Mouse (Mus musculus) kidney, postnatal 0 days (tissue): Measurements from ENCODE around the gene Wdr54. TPM values are rescaled to one million over a fixed set of nuclear protein-coding genes. Genes with fewer than 3 reads are reported as not detected.
A peak's percentile ranks its signal among the peaks of the same experiment; 100 is the strongest.

Experiments
- ATAC-seq: fragments of 200-750 bp; cut with Nextera tagmentation; replicated peaks from 2 replicates; pipeline ENCODE4 v1.8.0; 2017; ENCODE audit warnings: low read depth, moderate number of reproducible peaks, moderate TSS enrichment, moderate library complexity; ENCODE audit not compliant: low FRiP score
- DNase-seq: peaks from one replicate; pipeline ENCODE4 v3.0.0-alpha.2; 2016; ENCODE audit warnings: low spot score
- H3K27ac ChIP-seq: fragments of 300-500 bp; sonication (generic); 2 replicates; pipeline ENCODE4 v1.5.1; 2014; ENCODE audit warnings: mild to moderate bottlenecking
- H3K27me3 ChIP-seq: fragments of 300-500 bp; sonication (generic); 2 replicates; pipeline ENCODE4 v1.6.1; 2014; ENCODE audit warnings: low read length, mixed read lengths; ENCODE audit not compliant: insufficient read depth
- H3K36me3 ChIP-seq: fragments of 300-500 bp; sonication (generic); 2 replicates; pipeline ENCODE4 v1.6.1; 2014; ENCODE audit warnings: low read length, mixed read lengths; ENCODE audit not compliant: insufficient read depth
- H3K4me1 ChIP-seq: fragments of 300-500 bp; sonication (generic); replicated peaks from 2 replicates; pipeline ENCODE4 v1.6.1; 2014; ENCODE audit warnings: antibody characterized with exemption, low read length, mixed read lengths; ENCODE audit not compliant: insufficient read depth
- H3K4me2 ChIP-seq: fragments of 300-500 bp; sonication (generic); 2 replicates; pipeline ENCODE4 v1.6.1; 2014; ENCODE audit warnings: mild to moderate bottlenecking, low read length, moderate library complexity, mixed read lengths
- H3K4me3 ChIP-seq: fragments of 300-500 bp; sonication (generic); replicated peaks from 2 replicates; pipeline ENCODE4 v1.5.1; 2014; ENCODE audit warnings: low read depth, low read length
- H3K9ac ChIP-seq: fragments of 300-500 bp; sonication (generic); 2 replicates; pipeline ENCODE4 v1.6.1; 2014; ENCODE audit warnings: low read depth, low read length
- H3K9me3 ChIP-seq: fragments of 300-500 bp; sonication (generic); replicated peaks from 2 replicates; pipeline ENCODE4 v1.6.1; 2016; ENCODE audit warnings: low read length, inconsistent platforms, mixed read lengths
- CTCF ChIP-seq: IDR thresholded peaks from 2 replicates; pipeline ENCODE4 v1.5.1; 2016; ENCODE audit warnings: antibody characterized with exemption, low read depth, mild to moderate bottlenecking, moderate library complexity
- WGBS: fragments of 180-500 bp; shearing (Covaris S2); extraction: QIAGEN DNeasy Blood & Tissue Kit; methylation state at CpG from one replicate; pipeline ENCODE4 v1.1.7; 2014; 5-methylcytosine and 5-hydroxymethylcytosine counted together
- polyA plus RNA-seq: library from polyadenylated mRNA; unstranded; fragments of >200 nt; fragmentation: Nextera tagmentation; extraction: Ambion mirVana; gene quantifications from 2 replicates; pipeline ENCODE4 v1.2.1, GENCODE M21; 2015

Wdr54 gene
- polyA plus RNA-seq = 3.5 and 4.2 TPM in 2 replicates

DNA sequence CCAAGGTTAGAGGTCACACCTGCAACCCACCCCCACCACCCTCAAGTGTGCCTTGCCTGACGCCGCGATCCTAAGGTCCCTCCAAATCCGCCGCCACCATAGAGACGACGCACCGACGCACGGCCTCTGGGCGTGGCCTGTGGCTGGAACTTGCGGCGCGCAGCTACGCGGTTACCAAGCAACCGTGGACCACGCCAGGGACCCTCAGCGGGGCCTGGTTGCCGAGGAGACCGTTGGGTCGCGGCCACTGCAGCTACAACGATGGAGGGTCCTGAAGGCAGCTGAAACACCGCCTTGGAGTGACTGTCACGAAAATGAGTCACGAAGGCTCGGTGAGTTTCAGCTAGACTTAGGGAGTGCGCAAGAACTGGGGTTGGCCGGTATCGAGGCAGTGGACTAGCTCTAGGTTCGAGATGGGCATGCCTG is at the start of gene Wdr54, which contains the start of gene 1700003E16Rik:
Gene Wdr54, minus strand, starts transcription at position 139 of the 426 bp plus-strand sequence.
Gene 1700003E16Rik, plus strand, starts transcription at position 146 of the 426 bp plus-strand sequence.
- Histone ChIP-seq H3K27ac (no peak within 1 kb of the TSS), H3K4me3 (peak within 1 kb of the TSS; percentile 41), H3K9me3 (no peaks in the 10 kb centered on the region), H3K27me3 (peaks cover 6% of the 10 kb centered on the region; the same call in 1 of the 2 replicates), H3K9ac (peak within 1 kb of the TSS; percentile 35; the same call in 1 of the 2 replicates), H3K4me1 (peaks cover 7% of the 10 kb centered on the region; the same call in 1 of the 2 replicates), H3K4me2 (peak within 1 kb of the TSS; percentile 74), H3K36me3 (peaks cover 5% of the 10 kb centered on the region; the same call in 1 of the 2 replicates)
- WGBS = 2% methylated on average over 32 of the region's 32 CpGs
- DNase-seq (peak; percentile 69), ATAC-seq (peak; percentile 62)
- TF ChIP-seq CTCF = no peak

GRCm38 (mm10) chr6:83205851-83206250 is 49.7 kb upstream of the Wdr54 start:
- H3K27ac ChIP-seq = no peak overlapping the region
- WGBS = 94% methylated on average over 3 of the region's 3 CpGs
- H3K9me3 ChIP-seq = no peaks in the 10 kb centered on the region
- H3K4me1 ChIP-seq = no peaks in the 10 kb centered on the region
- ATAC-seq (no peak), DNase-seq (no peak)
- no peak overlapping the region for H3K4me2 ChIP-seq
- TF ChIP-seq CTCF = no peak
- no peak overlapping the region for H3K4me3 ChIP-seq
- H3K9ac ChIP-seq = no peak overlapping the region
- H3K36me3 ChIP-seq = no peaks in the 10 kb centered on the region
- no peaks in the 10 kb centered on the region for H3K27me3 ChIP-seq

DNA sequence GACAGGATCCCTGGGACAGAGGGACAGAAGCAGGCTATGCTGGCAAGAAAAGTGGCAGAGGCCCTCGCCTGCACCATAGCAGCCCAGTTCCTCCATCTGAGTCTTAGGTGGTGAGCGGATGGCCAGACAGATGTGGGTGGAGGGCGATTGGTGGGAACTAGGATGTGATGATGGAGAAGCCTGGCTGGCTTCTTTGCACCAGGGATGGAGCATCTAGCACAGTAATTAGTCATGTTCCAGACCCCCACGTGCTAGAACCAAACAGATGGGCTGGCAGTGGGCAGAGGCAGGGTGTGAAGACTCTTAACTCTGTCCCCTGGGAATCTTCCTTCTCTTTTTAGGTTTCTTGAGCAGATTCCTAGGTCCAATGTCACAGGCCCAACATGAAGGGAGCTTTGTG is 47.1 kb upstream of the Wdr54 start:
- no peak overlapping the region for H3K4me2 ChIP-seq
- 82% methylated on average over 4 of the region's 4 CpGs for WGBS
- no peaks in the 10 kb centered on the region for H3K9me3 ChIP-seq
- TF ChIP-seq CTCF = no peak
- H3K9ac ChIP-seq = no peak overlapping the region
- H3K36me3 ChIP-seq = peaks cover 17% of the 10 kb centered on the region
- DNase-seq = no peak
- H3K4me1 ChIP-seq = no peaks in the 10 kb centered on the region
- H3K27me3 ChIP-seq = no peaks in the 10 kb centered on the region
- no peak overlapping the region for H3K4me3 ChIP-seq
- H3K27ac ChIP-seq = no peak overlapping the region
- no peak for ATAC-seq

- Histone ChIP-seq H3K9ac (no peak overlapping the region), H3K4me1 (no peaks in the 10 kb centered on the region), H3K4me3 (no peak overlapping the region), H3K36me3 (peaks cover 73% of the 10 kb centered on the region), H3K27me3 (no peaks in the 10 kb centered on the region), H3K27ac (no peak overlapping the region), H3K9me3 (no peaks in the 10 kb centered on the region), H3K4me2 (no peak overlapping the region)
- TF ChIP-seq CTCF = peak; percentile 42
- DNase-seq (peak; percentile 25), ATAC-seq (peak; percentile 22; the same call in 1 of the 2 replicates)
- WGBS = 51% methylated on average over 15 of the region's 15 CpGs
These were observed 41.3 kb upstream of the Wdr54 start for GRCm38 (mm10) chr6:83197345-83198004.

DNA sequence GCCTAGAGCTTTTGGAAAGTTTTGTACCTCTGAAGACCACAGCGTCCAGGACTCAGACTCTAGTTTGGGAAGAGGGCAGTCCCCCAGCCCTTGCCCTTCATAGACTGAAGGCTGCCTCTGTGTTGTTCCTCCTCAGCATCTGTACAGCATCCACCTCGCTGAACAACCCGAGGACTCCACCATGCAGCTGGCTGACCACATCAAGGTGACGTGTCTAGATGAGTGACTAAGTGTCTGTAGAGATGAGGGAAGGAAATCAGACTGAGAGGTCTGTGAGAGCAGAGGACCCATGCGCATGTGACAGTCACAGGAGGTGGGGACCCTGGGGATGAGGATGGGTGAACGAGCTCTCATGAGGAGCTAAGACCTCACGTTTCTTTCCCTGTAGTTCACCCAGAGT is 37.4 kb upstream of the Wdr54 start:
- H3K27me3 ChIP-seq = no peaks in the 10 kb centered on the region
- 93% methylated on average over 7 of the region's 7 CpGs for WGBS

GRCm38 (mm10) chr6:83186946-83187345 is 30.7 kb upstream of the Wdr54 start:
- peaks cover 39% of the 10 kb centered on the region for H3K36me3 ChIP-seq
- no peak for DNase-seq

More for the DNA sequence above, 37.4 kb upstream of the Wdr54 start:
- Histone ChIP-seq H3K27ac (no peak overlapping the region), H3K9ac (no peak overlapping the region), H3K36me3 (peaks cover 95% of the 10 kb centered on the region), H3K4me3 (no peak overlapping the region), H3K9me3 (no peaks in the 10 kb centered on the region), H3K4me1 (no peaks in the 10 kb centered on the region), H3K4me2 (no peak overlapping the region)
- DNase-seq (no peak), ATAC-seq (no peak)
- no peak for TF ChIP-seq CTCF

More at GRCm38 (mm10) chr6:83186946-83187345, 30.7 kb upstream of the Wdr54 start:
- Histone ChIP-seq H3K4me1 (peaks cover 9% of the 10 kb centered on the region; the same call in 1 of the 2 replicates), H3K27ac (no peak overlapping the region), H3K9ac (no peak overlapping the region), H3K4me2 (no peak overlapping the region), H3K9me3 (no peaks in the 10 kb centered on the region), H3K4me3 (no peak overlapping the region), H3K27me3 (no peaks in the 10 kb centered on the region)
- ATAC-seq = no peak
- 87% methylated on average over 2 of the region's 2 CpGs for WGBS
- TF ChIP-seq CTCF = no peak
